Mouse (Mus musculus): ENCODE data around the gene Fsd1l. TPM values are rescaled to one million over a fixed set of nuclear protein-coding genes. Genes with fewer than 3 reads are reported as not detected.
A peak's percentile ranks its signal among the peaks of the same experiment; 100 is the strongest.

Fsd1l gene
- total RNA-seq, 2 experiments from 2014 or later = 32.3 to 33.3 TPM

GRCm38 (mm10) chr4:53728121-53728520 is 96.8 kb downstream of the Fsd1l start:
- DNase-seq (ENCODE audit: extremely low spot score in 1 of 2, low spot score in 1 of 2) = no peak

DNA sequence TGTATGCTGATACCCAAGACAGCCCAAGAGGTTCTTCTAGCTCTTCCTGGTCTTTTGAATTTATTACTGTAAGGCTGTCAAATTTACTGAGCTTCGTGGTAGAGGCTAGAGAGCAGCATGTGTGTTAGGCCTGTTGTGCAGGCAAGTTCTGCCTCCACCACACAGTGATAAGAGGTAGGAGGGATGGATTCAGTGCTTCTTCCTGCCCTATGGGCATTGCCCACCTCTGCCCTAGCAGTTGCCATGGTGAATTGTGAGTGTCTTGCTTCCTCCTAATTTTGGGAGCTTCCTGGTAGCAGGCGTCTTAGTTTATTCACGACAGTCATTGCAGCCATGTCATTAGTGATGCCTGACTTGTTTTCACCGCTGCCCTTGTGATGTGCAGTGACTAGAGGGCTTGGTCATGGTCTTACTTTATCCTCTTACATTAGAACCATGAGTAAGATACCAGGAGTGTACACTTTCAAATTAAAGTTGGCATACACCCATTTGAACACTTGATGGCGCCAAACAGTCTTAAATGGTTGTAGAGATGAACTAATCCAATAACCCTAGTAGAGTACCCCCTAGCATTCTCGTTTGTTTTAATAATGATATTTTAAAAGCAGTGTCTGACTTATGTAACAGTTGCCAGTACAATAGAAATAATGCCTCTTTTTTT is 107.8 kb downstream of the Fsd1l start:
- peak in 1 of 2 experiments; percentile 63 for DNase-seq (ENCODE audit: extremely low spot score in 1 of 2, low spot score in 1 of 2)

- DNase-seq (ENCODE audit: extremely low spot score in 1 of 2, low spot score in 1 of 2) = no peak
Observed at GRCm38 (mm10) chr4:53749831-53750230, 118.6 kb downstream of the Fsd1l start.

DNA sequence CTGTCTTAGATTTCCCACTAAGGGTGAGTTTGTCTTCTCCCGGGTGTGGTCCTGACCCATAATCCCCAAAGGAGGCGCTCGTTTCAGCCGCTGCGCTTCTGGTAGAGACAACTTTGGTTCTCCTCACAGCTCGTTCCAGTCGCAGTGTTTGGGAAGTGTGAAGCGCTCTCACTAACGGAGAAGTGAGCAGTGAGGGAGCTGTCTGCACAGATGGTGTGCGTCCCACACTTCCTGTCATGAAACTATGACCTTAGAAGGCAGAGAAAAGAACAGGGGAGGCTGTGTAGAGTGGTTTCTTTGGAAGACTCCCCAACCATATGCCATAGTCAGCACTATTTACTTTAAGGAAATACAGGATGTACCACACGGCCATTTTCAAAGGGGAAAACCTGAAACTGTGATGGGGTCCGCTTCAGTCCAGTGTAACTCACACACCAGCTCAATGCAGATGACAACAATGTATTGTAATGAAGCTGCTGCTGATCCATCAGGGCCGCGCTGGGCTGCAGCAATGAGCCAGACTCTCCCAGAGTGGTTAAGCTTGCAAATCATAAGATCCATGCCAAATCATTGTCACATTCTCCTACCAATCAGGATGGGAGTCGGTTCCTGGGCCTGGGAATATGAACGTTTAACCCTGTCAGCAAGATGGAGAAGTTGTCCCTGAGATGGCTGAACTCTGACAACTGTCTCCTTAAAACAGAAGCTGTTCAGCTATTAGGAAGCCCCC is 119.3 kb downstream of the Fsd1l start:
- peak in 1 of 2 experiments; percentile 15 for DNase-seq (ENCODE audit: extremely low spot score in 1 of 2, low spot score in 1 of 2)

Other genes starting within 250 kb of the Fsd1l start
- gene Slc44a1, start 191.1 kb upstream of the Fsd1l start, total RNA-seq (2021) = 100 to 1,000 TPM; 109 to 114 TPM
- gene Fktn, start 82.5 kb downstream of the Fsd1l start, total RNA-seq (2021) = 10 to 100 TPM; 31.5 to 32.1 TPM
- under 1 TPM in 1 of 2 experiments, not detected in 1; 0.12 TPM for gene Tal2, start 148.2 kb downstream of the Fsd1l start, total RNA-seq (2021)
- 10 to 100 TPM; 17.9 to 20.2 TPM for gene Tmem38b, start 194.6 kb downstream of the Fsd1l start, total RNA-seq (2021)

Data from layer of hippocampus, postnatal 25 days (tissue).